Mouse (Mus musculus): ENCODE results near the gene Tenm4. TPM values are rescaled to one million over a fixed set of nuclear protein-coding genes. Genes with fewer than 3 reads are reported as not detected.
A peak's percentile ranks its signal among the peaks of the same experiment; 100 is the strongest.

The Tenm4 gene
- polyA plus RNA-seq, 1 experiment from 2014 or later: 49.7 TPM

DNA sequence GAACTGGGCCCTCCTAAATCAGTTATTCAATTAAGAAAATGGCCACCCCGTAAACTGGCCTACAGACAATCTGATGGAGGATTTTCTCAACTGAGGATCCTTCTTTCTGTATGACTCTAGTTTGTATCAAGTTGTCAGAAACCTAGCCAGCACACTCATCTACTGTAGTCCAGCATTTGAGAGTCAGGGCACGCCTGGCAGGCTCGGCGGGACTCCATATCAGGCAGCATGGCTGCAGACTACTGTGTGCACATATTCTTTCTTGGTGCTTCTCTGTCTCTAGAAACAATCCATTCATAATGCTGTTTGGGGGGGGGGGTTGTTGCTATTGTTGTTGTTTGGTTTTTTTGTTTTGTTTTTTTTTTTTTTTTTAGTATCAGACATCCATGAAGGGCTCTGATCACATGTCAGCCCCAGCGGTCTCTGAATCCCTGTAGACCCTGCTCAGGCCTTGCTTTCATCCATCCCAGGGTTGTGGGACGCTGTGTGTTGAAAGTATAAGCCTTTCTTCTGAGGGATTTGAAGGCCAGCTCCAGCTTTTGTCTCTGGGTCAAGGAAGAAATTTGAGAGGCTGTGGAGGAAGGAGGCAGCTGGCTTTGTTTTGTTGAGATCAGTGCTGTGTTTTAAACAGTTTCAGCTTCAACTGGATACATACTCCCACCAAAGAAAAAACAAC lies 220.9 kb downstream of the Tenm4 start:
- no peak for ATAC-seq (ENCODE audit: low FRiP score)
- no peak overlapping the region for H3K9ac ChIP-seq (replicated peaks)
- H3K27ac ChIP-seq (replicated peaks): no peak overlapping the region
- no peaks in the 10 kb centered on the region for H3K9me3 ChIP-seq (replicated peaks)
- WGBS: 72% methylated on average over 6 of the region's 6 CpGs
- no peak overlapping the region for H3K4me3 ChIP-seq (replicated peaks)
- H3K4me1 ChIP-seq: no peaks in the 10 kb centered on the region
- H3K4me2 ChIP-seq: no peak overlapping the region
- H3K27me3 ChIP-seq (replicated peaks): no peaks in the 10 kb centered on the region
- no peaks in the 10 kb centered on the region for H3K36me3 ChIP-seq

GRCm38 (mm10) chr7:96392600-96392999 lies 221.6 kb downstream of the Tenm4 start:
- Histone ChIP-seq H3K27me3 (replicated peaks) (no peaks in the 10 kb centered on the region), H3K4me3 (replicated peaks) (no peak overlapping the region), H3K36me3 (no peaks in the 10 kb centered on the region), H3K4me2 (no peak overlapping the region), H3K27ac (replicated peaks) (no peak overlapping the region), H3K9me3 (replicated peaks) (no peaks in the 10 kb centered on the region), H3K9ac (replicated peaks) (no peak overlapping the region), H3K4me1 (no peaks in the 10 kb centered on the region)
- no peak for ATAC-seq (ENCODE audit: low FRiP score)
- WGBS: 65% methylated on average over 2 of the region's 2 CpGs

DNA sequence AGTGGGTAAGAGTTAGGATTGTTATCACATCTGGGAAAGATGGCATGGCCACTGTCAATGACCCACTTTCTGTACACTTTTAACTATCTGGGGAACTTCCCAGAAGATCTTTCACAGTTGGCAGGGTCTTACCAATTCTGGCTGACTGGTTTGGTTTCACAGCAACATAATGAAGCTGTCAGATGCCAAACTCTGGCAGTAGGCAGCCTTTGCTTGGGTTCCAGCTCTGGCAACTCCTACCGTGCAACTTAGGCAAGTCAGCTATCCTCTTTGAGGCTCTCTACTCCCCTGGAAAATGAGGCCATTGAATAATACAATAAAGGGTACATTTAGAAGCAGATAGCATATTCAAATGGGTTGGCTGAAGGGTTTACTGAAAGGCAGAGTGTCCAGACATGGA lies 226.9 kb downstream of the Tenm4 start:
- Histone ChIP-seq H3K36me3 (no peaks in the 10 kb centered on the region), H3K4me1 (0 out of 2 replicates have a peak, but pooled peaks cover 2% of the 10 kb centered on the region), H3K27ac (replicated peaks) (no peak overlapping the region), H3K4me2 (no peak overlapping the region), H3K4me3 (replicated peaks) (no peak overlapping the region), H3K9ac (replicated peaks) (no peak overlapping the region), H3K27me3 (replicated peaks) (no peaks in the 10 kb centered on the region), H3K9me3 (replicated peaks) (no peaks in the 10 kb centered on the region)
- 39% methylated on average over 1 of the region's 1 CpGs for WGBS
- peak; percentile 43; the same call in 1 of the 2 replicates for ATAC-seq (ENCODE audit: low FRiP score)

GRCm38 (mm10) chr7:96400411-96400810 lies 229.4 kb downstream of the Tenm4 start:
- no peaks in the 10 kb centered on the region for H3K27me3 ChIP-seq (replicated peaks)
- no peaks in the 10 kb centered on the region for H3K36me3 ChIP-seq
- H3K4me1 ChIP-seq: 0 out of 2 replicates have a peak, but pooled peaks cover 2% of the 10 kb centered on the region
- H3K9me3 ChIP-seq (replicated peaks): no peaks in the 10 kb centered on the region
- no peak overlapping the region for H3K4me2 ChIP-seq
- no peak overlapping the region for H3K4me3 ChIP-seq (replicated peaks)
- 34% methylated on average over 11 of the region's 11 CpGs for WGBS
- no peak for ATAC-seq (ENCODE audit: low FRiP score)
- H3K9ac ChIP-seq (replicated peaks): no peak overlapping the region
- no peak overlapping the region for H3K27ac ChIP-seq (replicated peaks)

GRCm38 (mm10) chr7:96406630-96407214 lies 235.7 kb downstream of the Tenm4 start:
- WGBS: 73% methylated on average over 8 of the region's 8 CpGs
- H3K9ac ChIP-seq (replicated peaks): no peak overlapping the region
- no peak overlapping the region for H3K4me3 ChIP-seq (replicated peaks)
- no peaks in the 10 kb centered on the region for H3K27me3 ChIP-seq (replicated peaks)
- H3K36me3 ChIP-seq: no peaks in the 10 kb centered on the region
- H3K4me1 ChIP-seq: peaks cover 19% of the 10 kb centered on the region
- no peak overlapping the region for H3K4me2 ChIP-seq
- no peak overlapping the region for H3K27ac ChIP-seq (replicated peaks)
- no peaks in the 10 kb centered on the region for H3K9me3 ChIP-seq (replicated peaks)
- ATAC-seq (ENCODE audit: low FRiP score): no peak

GRCm38 (mm10) chr7:96408161-96408889 lies 237.3 kb downstream of the Tenm4 start:
- ATAC-seq (ENCODE audit: low FRiP score): no peak; the same call in 1 of the 2 replicates
- Histone ChIP-seq H3K4me2 (no peak overlapping the region), H3K9ac (replicated peaks) (no peak overlapping the region), H3K36me3 (no peaks in the 10 kb centered on the region), H3K4me3 (replicated peaks) (no peak overlapping the region), H3K27ac (replicated peaks) (no peak overlapping the region), H3K9me3 (replicated peaks) (no peaks in the 10 kb centered on the region), H3K27me3 (replicated peaks) (no peaks in the 10 kb centered on the region), H3K4me1 (peaks cover 23% of the 10 kb centered on the region)
- WGBS: 43% methylated on average over 6 of the region's 6 CpGs

- ATAC-seq (ENCODE audit: low FRiP score): 0 out of 2 replicates have a peak, but pooled peaks have one; percentile 37
Observed at GRCm38 (mm10) chr7:96409323-96409880, 238.4 kb downstream of the Tenm4 start.

GRCm38 (mm10) chr7:96413822-96414221 lies 242.8 kb downstream of the Tenm4 start:
- H3K27me3 ChIP-seq (replicated peaks): no peaks in the 10 kb centered on the region
- peaks cover 53% of the 10 kb centered on the region for H3K4me1 ChIP-seq
- H3K27ac ChIP-seq (replicated peaks): peak overlapping the region; percentile 72
- no peak overlapping the region for H3K4me2 ChIP-seq
- H3K9ac ChIP-seq (replicated peaks): no peak overlapping the region
- no peaks in the 10 kb centered on the region for H3K9me3 ChIP-seq (replicated peaks)
- no peaks in the 10 kb centered on the region for H3K36me3 ChIP-seq
- no peak overlapping the region for H3K4me3 ChIP-seq (replicated peaks)
- no peak for ATAC-seq (ENCODE audit: low FRiP score)
- 59% methylated on average over 1 of the region's 1 CpGs for WGBS

More at GRCm38 (mm10) chr7:96409323-96409880, 238.4 kb downstream of the Tenm4 start:
- Histone ChIP-seq H3K27ac (replicated peaks) (no peak overlapping the region), H3K4me1 (peaks cover 34% of the 10 kb centered on the region), H3K4me3 (replicated peaks) (no peak overlapping the region), H3K27me3 (replicated peaks) (no peaks in the 10 kb centered on the region), H3K9me3 (replicated peaks) (no peaks in the 10 kb centered on the region), H3K36me3 (no peaks in the 10 kb centered on the region), H3K4me2 (no peak overlapping the region), H3K9ac (replicated peaks) (0 out of 2 replicates have a peak overlapping the region, but pooled peaks have one; percentile 3)
- WGBS: 37% methylated on average over 11 of the region's 11 CpGs

GRCm38 (mm10) chr7:96414290-96415055 lies 243.4 kb downstream of the Tenm4 start:
- Histone ChIP-seq H3K27ac (replicated peaks) (peak overlapping the region; percentile 72), H3K36me3 (no peaks in the 10 kb centered on the region), H3K4me3 (replicated peaks) (no peak overlapping the region), H3K4me2 (no peak overlapping the region), H3K27me3 (replicated peaks) (no peaks in the 10 kb centered on the region), H3K9ac (replicated peaks) (no peak overlapping the region), H3K4me1 (peaks cover 47% of the 10 kb centered on the region), H3K9me3 (replicated peaks) (no peaks in the 10 kb centered on the region)
- 32% methylated on average over 9 of the region's 9 CpGs for WGBS
- peak; percentile 72 for ATAC-seq (ENCODE audit: low FRiP score)

GRCm38 (mm10) chr7:96417251-96418004 lies 246.4 kb downstream of the Tenm4 start:
- WGBS: 51% methylated on average over 13 of the region's 13 CpGs
- Histone ChIP-seq H3K4me3 (replicated peaks) (no peak overlapping the region), H3K27ac (replicated peaks) (no peak overlapping the region), H3K4me2 (no peak overlapping the region), H3K9me3 (replicated peaks) (no peaks in the 10 kb centered on the region), H3K27me3 (replicated peaks) (no peaks in the 10 kb centered on the region), H3K4me1 (peaks cover 47% of the 10 kb centered on the region), H3K9ac (replicated peaks) (no peak overlapping the region), H3K36me3 (no peaks in the 10 kb centered on the region)
- ATAC-seq (ENCODE audit: low FRiP score): peak; percentile 32; the same call in 1 of the 2 replicates

Measured in neural tube, embryonic 15.5 days (tissue).